Mouse (Mus musculus) heart, embryonic 11.5 days (tissue): ENCODE data around the gene Ndufv1. TPM values are rescaled to one million over a fixed set of nuclear protein-coding genes. Genes with fewer than 3 reads are reported as not detected.

ENCODE experiments used
- ATAC-seq: fragments of 200-750 bp; cut with Nextera tagmentation; replicated peaks from 2 replicates; pipeline ENCODE4 v1.8.0; 2017; ENCODE audit warnings: moderate library complexity; ENCODE audit not compliant: insufficient number of reproducible peaks, low FRiP score, low TSS enrichment
- H3K27ac ChIP-seq: fragments of 300-500 bp; sonication (generic); 2 replicates; pipeline ENCODE4 v1.5.1; 2014; ENCODE audit warnings: mild to moderate bottlenecking, low read depth, low read length
- H3K27me3 ChIP-seq: fragments of 300-500 bp; sonication (generic); 2 replicates; pipeline ENCODE4 v1.6.1; 2014; ENCODE audit warnings: mild to moderate bottlenecking, low read length, mixed read lengths; ENCODE audit not compliant: control insufficient read depth, insufficient read depth
- H3K36me3 ChIP-seq: fragments of 300-500 bp; sonication (generic); 2 replicates; pipeline ENCODE4 v1.6.1; 2014; ENCODE audit warnings: mild to moderate bottlenecking, low read length, moderate library complexity, mixed read lengths; ENCODE audit not compliant: control insufficient read depth, insufficient read depth
- H3K4me1 ChIP-seq: fragments of 300-500 bp; sonication (generic); 2 replicates; pipeline ENCODE4 v1.6.1; 2014; ENCODE audit warnings: low read length; ENCODE audit not compliant: control insufficient read depth, insufficient read depth
- H3K4me2 ChIP-seq: fragments of 300-500 bp; sonication (generic); 2 replicates; pipeline ENCODE4 v1.6.1; 2014; ENCODE audit warnings: mild to moderate bottlenecking, moderate library complexity
- H3K4me3 ChIP-seq: fragments of 300-500 bp; sonication (generic); 2 replicates; pipeline ENCODE4 v1.5.1; 2014; ENCODE audit warnings: low read depth, low read length
- H3K9ac ChIP-seq: fragments of 300-500 bp; sonication (generic); 2 replicates; pipeline ENCODE4 v1.6.1; 2014; ENCODE audit warnings: mild to moderate bottlenecking, low read depth, low read length, moderate library complexity
- H3K9me3 ChIP-seq: fragments of 300-500 bp; sonication (generic); replicated peaks from 2 replicates; pipeline ENCODE4 v1.6.1; 2016; ENCODE audit warnings: low read length; ENCODE audit not compliant: control insufficient read depth
- WGBS: fragments of 180-500 bp; shearing (Covaris S2); extraction: QIAGEN DNeasy Blood & Tissue Kit; methylation state at CpG from one replicate; pipeline ENCODE4 v1.1.7; 2014; ENCODE audit not compliant: insufficient replicate concordance; 5-methylcytosine and 5-hydroxymethylcytosine counted together
- polyA plus RNA-seq: library from polyadenylated mRNA; unstranded; fragments of >200 nt; fragmentation: Nextera tagmentation; extraction: Ambion mirVana; gene quantifications from 2 replicates; pipeline ENCODE4 v1.2.1, GENCODE M21; 2014

The Ndufv1 gene
- polyA plus RNA-seq, 1 experiment from 2014 or later, result 369 TPM

- Histone ChIP-seq H3K36me3 (no peaks in the 10 kb centered on the region), H3K27ac (no peak overlapping the region), H3K27me3 (no peaks in the 10 kb centered on the region), H3K4me1 (peaks cover 8% of the 10 kb centered on the region; the same call in 1 of the 2 replicates), H3K4me3 (no peak overlapping the region), H3K4me2 (peak overlapping the region; percentile 17), H3K9me3 (no peaks in the 10 kb centered on the region), H3K9ac (no peak overlapping the region)
- 79% methylated on average over 12 of the region's 12 CpGs for WGBS
- ATAC-seq, result no peak
Observed at GRCm38 (mm10) chr19:4036327-4037045, 23.9 kb upstream of the Ndufv1 start.

GRCm38 (mm10) chr19:4033742-4034141 lies 21.1 kb upstream of the Ndufv1 start:
- no peak overlapping the region for H3K9ac ChIP-seq
- H3K4me2 ChIP-seq, result no peak overlapping the region
- no peaks in the 10 kb centered on the region for H3K27me3 ChIP-seq
- no peaks in the 10 kb centered on the region for H3K36me3 ChIP-seq
- no peak overlapping the region for H3K4me3 ChIP-seq
- no peak for ATAC-seq
- H3K27ac ChIP-seq, result no peak overlapping the region
- no peaks in the 10 kb centered on the region for H3K9me3 ChIP-seq
- WGBS, result 57% methylated on average over 5 of the region's 5 CpGs
- peaks cover 8% of the 10 kb centered on the region; the same call in 1 of the 2 replicates for H3K4me1 ChIP-seq

GRCm38 (mm10) chr19:4033298-4033697 lies 20.7 kb upstream of the Ndufv1 start:
- Histone ChIP-seq H3K36me3 (no peaks in the 10 kb centered on the region), H3K27ac (no peak overlapping the region), H3K4me3 (no peak overlapping the region), H3K4me2 (no peak overlapping the region), H3K9me3 (no peaks in the 10 kb centered on the region), H3K27me3 (no peaks in the 10 kb centered on the region), H3K9ac (no peak overlapping the region), H3K4me1 (peaks cover 8% of the 10 kb centered on the region; the same call in 1 of the 2 replicates)
- no peak for ATAC-seq
- 77% methylated on average over 3 of the region's 3 CpGs for whole genome bisulfite sequencing

DNA sequence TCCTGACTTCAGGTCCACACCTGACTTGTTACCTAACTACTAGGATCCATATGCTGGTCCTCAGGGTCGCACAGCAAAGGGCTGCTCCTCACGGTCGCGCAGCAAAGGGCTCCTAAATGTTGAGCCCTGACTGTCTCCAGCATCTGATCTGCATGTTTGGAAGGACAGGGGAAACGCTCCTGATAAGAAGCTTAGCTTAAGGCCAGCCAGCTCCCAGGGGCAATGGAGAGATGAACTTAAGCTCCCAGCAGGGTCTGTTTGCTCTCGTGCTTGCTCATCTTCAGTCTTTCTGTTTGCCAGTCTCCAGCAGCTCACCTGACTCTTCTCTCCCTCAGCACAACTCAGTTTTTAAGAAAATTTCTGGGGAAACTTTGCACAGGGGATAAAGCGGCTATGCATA lies 20.1 kb upstream of the Ndufv1 start:
- H3K9me3 ChIP-seq, result no peaks in the 10 kb centered on the region; the same call in 1 of the 2 replicates
- H3K27me3 ChIP-seq, result no peaks in the 10 kb centered on the region
- no peak overlapping the region for H3K27ac ChIP-seq
- H3K9ac ChIP-seq, result no peak overlapping the region
- no peak for ATAC-seq
- H3K36me3 ChIP-seq, result no peaks in the 10 kb centered on the region
- WGBS, result 44% methylated on average over 7 of the region's 7 CpGs
- no peak overlapping the region for H3K4me3 ChIP-seq
- H3K4me1 ChIP-seq, result peaks cover 5% of the 10 kb centered on the region; the same call in 1 of the 2 replicates
- H3K4me2 ChIP-seq, result no peak overlapping the region

DNA sequence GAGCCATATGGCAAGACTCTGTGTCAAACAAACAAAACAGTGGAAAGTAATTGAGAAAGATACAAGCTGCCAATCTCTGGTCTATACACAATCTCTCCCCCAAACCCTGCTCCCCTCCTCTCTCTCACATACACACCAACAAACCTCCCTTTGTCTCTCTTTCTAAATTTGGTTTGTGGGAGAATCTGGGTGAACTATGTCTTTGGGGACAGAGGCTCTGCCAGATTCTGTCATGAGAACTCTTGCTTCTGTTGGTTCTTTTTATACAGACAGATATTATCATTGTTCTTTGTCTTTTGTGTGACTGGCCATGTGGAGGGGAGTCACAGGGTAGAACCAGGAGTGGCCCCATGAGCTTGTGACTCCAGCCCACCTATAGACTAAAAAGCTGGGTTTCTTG lies 15.0 kb upstream of the Ndufv1 start:
- H3K36me3 ChIP-seq, result no peaks in the 10 kb centered on the region
- H3K4me1 ChIP-seq, result no peaks in the 10 kb centered on the region
- H3K9me3 ChIP-seq, result peaks cover 2% of the 10 kb centered on the region; the same call in 1 of the 2 replicates
- no peak for ATAC-seq
- no peak overlapping the region for H3K4me3 ChIP-seq
- H3K4me2 ChIP-seq, result no peak overlapping the region
- H3K27ac ChIP-seq, result no peak overlapping the region
- H3K9ac ChIP-seq, result no peak overlapping the region
- no peaks in the 10 kb centered on the region for H3K27me3 ChIP-seq

DNA sequence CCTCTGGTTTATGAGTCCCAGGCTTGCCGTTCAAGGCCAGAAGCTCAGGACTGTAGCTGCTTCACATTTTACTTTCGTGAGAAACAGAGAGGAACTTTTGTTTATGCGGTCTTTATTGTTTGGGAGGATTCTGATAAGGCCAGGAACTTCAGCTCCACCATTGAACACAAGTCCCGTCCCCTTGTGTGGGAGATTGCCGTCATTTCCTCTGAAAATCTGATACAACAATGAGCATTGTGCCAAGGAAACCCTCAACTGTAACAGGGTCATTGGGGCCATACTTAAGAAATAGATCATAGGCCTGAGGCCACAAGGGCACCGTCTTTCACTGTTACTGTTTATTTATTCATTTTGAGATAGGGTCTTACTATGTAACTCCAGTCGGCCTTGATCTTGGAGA lies 10.6 kb upstream of the Ndufv1 start:
- Histone ChIP-seq H3K4me2 (no peak overlapping the region), H3K4me3 (no peak overlapping the region), H3K36me3 (no peaks in the 10 kb centered on the region), H3K4me1 (no peaks in the 10 kb centered on the region), H3K9ac (no peak overlapping the region), H3K27me3 (no peaks in the 10 kb centered on the region), H3K27ac (no peak overlapping the region), H3K9me3 (peaks cover 2% of the 10 kb centered on the region; the same call in 1 of the 2 replicates)
- 54% methylated on average over 7 of the region's 7 CpGs for WGBS
- ATAC-seq, result no peak

- Histone ChIP-seq H3K27me3 (no peaks in the 10 kb centered on the region), H3K4me1 (0 out of 2 replicates have a peak, but pooled peaks cover 5% of the 10 kb centered on the region), H3K36me3 (no peaks in the 10 kb centered on the region), H3K4me3 (no peak overlapping the region), H3K9ac (no peak overlapping the region), H3K4me2 (no peak overlapping the region), H3K27ac (no peak overlapping the region), H3K9me3 (no peaks in the 10 kb centered on the region)
- WGBS, result 42% methylated on average over 18 of the region's 18 CpGs
- ATAC-seq, result no peak
Observed at GRCm38 (mm10) chr19:4018743-4019583, 6.4 kb upstream of the Ndufv1 start.

DNA sequence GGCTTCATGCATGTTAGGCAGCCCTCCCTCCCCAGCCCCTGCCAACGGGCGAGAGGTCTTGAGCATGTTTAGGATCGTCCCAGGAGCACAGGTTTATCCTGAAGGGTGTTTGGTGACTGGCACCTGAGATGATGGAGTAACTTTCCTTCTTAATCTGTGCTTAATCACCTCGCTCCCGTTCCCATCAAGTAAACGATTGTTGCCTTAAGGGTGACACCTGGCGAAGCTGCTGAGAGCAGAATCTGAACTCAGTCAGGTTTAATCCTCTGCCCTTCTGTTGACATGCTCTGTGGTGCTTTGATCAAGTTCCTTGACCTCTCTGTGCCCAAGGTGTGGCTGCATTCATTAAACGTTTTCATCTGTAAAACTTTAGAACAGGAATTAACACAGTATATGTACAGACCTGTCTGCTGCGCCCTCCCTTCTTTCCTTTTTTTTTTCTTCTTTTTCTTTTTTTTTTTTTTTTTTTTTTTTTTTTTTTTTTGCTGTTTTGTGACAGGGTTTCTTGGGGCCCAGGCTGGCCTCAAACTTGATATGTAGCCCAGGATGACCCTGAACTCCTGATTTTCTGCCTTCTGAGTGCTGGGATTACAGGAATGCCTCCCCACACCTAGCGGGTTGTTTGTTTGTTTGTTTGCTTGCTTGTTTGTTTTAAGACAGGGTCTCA lies 5.4 kb upstream of the Ndufv1 start:
- Histone ChIP-seq H3K4me2 (no peak overlapping the region), H3K27ac (no peak overlapping the region), H3K36me3 (no peaks in the 10 kb centered on the region), H3K4me1 (0 out of 2 replicates have a peak, but pooled peaks cover 5% of the 10 kb centered on the region), H3K4me3 (no peak overlapping the region), H3K27me3 (no peaks in the 10 kb centered on the region), H3K9me3 (no peaks in the 10 kb centered on the region), H3K9ac (no peak overlapping the region)
- no peak for ATAC-seq
- WGBS, result 62% methylated on average over 10 of the region's 10 CpGs
